Mouse (Mus musculus): ENCODE measurements around the gene Gas2. TPM values are rescaled to one million over a fixed set of nuclear protein-coding genes. Genes with fewer than 3 reads are reported as not detected.

Gene Gas2
- polyA plus RNA-seq, 1 experiment = 14.0 TPM

GRCm38 (mm10) chr7:51819891-51820290 lies 41.9 kb upstream of the Gas2 start:
- no peak for TF ChIP-seq USF1 (IDR thresholded peaks at IDR 0.05; ENCODE audit: low read depth)
- no peak for TF ChIP-seq CTCF (IDR thresholded peaks at IDR 0.05; ENCODE audit: control insufficient read depth, insufficient read depth, insufficient read length)
- TF ChIP-seq MYOG (IDR thresholded peaks at IDR 0.05; ENCODE audit: control insufficient read depth, extremely low read depth, insufficient read length) = no peak
- TF ChIP-seq MAX (IDR thresholded peaks at IDR 0.05) = no peak
- no peak for TF ChIP-seq MYOD1 (IDR thresholded peaks at IDR 0.05; ENCODE audit: control insufficient read depth, insufficient read length, low read depth)
- TF ChIP-seq FOSL1 (IDR thresholded peaks at IDR 0.05; ENCODE audit: insufficient read depth, low read length, poor library complexity, severe bottlenecking) = no peak
- TF ChIP-seq CEBPB (IDR thresholded peaks at IDR 0.05; ENCODE audit: low read depth) = no peak
- H3K79me2 ChIP-seq (ENCODE audit: control insufficient read depth, insufficient read depth) = no peaks in the 10 kb centered on the region

GRCm38 (mm10) chr7:51821467-51821866 lies 40.3 kb upstream of the Gas2 start:
- TF ChIP-seq MYOG (IDR thresholded peaks at IDR 0.05; ENCODE audit: control insufficient read depth, extremely low read depth, insufficient read length) = no peak
- TF ChIP-seq USF1 (IDR thresholded peaks at IDR 0.05; ENCODE audit: low read depth) = no peak
- no peak overlapping the region for H3K4me3 ChIP-seq (ENCODE audit: insufficient read depth, poor library complexity, severe bottlenecking)
- H3K79me2 ChIP-seq (ENCODE audit: control insufficient read depth, insufficient read depth) = no peaks in the 10 kb centered on the region

More at GRCm38 (mm10) chr7:51819891-51820290, 41.9 kb upstream of the Gas2 start:
- H3K27me3 ChIP-seq (ENCODE audit: control insufficient read depth, insufficient read depth, insufficient read length) = no peaks in the 10 kb centered on the region
- H3ac ChIP-seq (ENCODE audit: control insufficient read depth, insufficient read length, low read depth) = no peak overlapping the region
- no peak overlapping the region for H3K4me3 ChIP-seq (ENCODE audit: insufficient read depth, poor library complexity, severe bottlenecking)
- H3K79me3 ChIP-seq (ENCODE audit: low read depth) = no peaks in the 10 kb centered on the region
- no peaks in the 10 kb centered on the region for H3K36me3 ChIP-seq (ENCODE audit: control insufficient read depth, insufficient read depth)

GRCm38 (mm10) chr7:51823562-51824338 lies 38.1 kb upstream of the Gas2 start:
- Histone ChIP-seq H3K79me3 (ENCODE audit: low read depth) (no peaks in the 10 kb centered on the region), H3K27me3 (ENCODE audit: control insufficient read depth, insufficient read depth, insufficient read length) (no peaks in the 10 kb centered on the region)
- TF ChIP-seq USF1 (IDR thresholded peaks at IDR 0.05; ENCODE audit: low read depth) (no peak), CTCF (IDR thresholded peaks at IDR 0.05; ENCODE audit: control insufficient read depth, insufficient read depth, insufficient read length) (no peak), CEBPB (IDR thresholded peaks at IDR 0.05; ENCODE audit: low read depth) (no peak), FOSL1 (IDR thresholded peaks at IDR 0.05; ENCODE audit: insufficient read depth, low read length, poor library complexity, severe bottlenecking) (no peak)

More at GRCm38 (mm10) chr7:51821467-51821866, 40.3 kb upstream of the Gas2 start:
- Histone ChIP-seq H3K27me3 (ENCODE audit: control insufficient read depth, insufficient read depth, insufficient read length) (no peaks in the 10 kb centered on the region), H3K36me3 (ENCODE audit: control insufficient read depth, insufficient read depth) (no peaks in the 10 kb centered on the region), H3ac (ENCODE audit: control insufficient read depth, insufficient read length, low read depth) (no peak overlapping the region), H3K79me3 (ENCODE audit: low read depth) (no peaks in the 10 kb centered on the region)

GRCm38 (mm10) chr7:51831917-51832316 lies 29.9 kb upstream of the Gas2 start:
- Histone ChIP-seq H3K79me2 (ENCODE audit: control insufficient read depth, insufficient read depth) (no peaks in the 10 kb centered on the region), H3K4me3 (ENCODE audit: insufficient read depth, poor library complexity, severe bottlenecking) (no peak overlapping the region), H3K36me3 (ENCODE audit: control insufficient read depth, insufficient read depth) (no peaks in the 10 kb centered on the region), H3K79me3 (ENCODE audit: low read depth) (no peaks in the 10 kb centered on the region), H3ac (ENCODE audit: control insufficient read depth, insufficient read length, low read depth) (no peak overlapping the region), H3K27me3 (ENCODE audit: control insufficient read depth, insufficient read depth, insufficient read length) (no peaks in the 10 kb centered on the region)
- TF ChIP-seq FOSL1 (IDR thresholded peaks at IDR 0.05; ENCODE audit: insufficient read depth, low read length, poor library complexity, severe bottlenecking) (no peak), MAX (IDR thresholded peaks at IDR 0.05) (no peak), USF1 (IDR thresholded peaks at IDR 0.05; ENCODE audit: low read depth) (no peak), CEBPB (IDR thresholded peaks at IDR 0.05; ENCODE audit: low read depth) (no peak), CTCF (IDR thresholded peaks at IDR 0.05; ENCODE audit: control insufficient read depth, insufficient read depth, insufficient read length) (no peak), MYOG (IDR thresholded peaks at IDR 0.05; ENCODE audit: control insufficient read depth, extremely low read depth, insufficient read length) (no peak), MYOD1 (IDR thresholded peaks at IDR 0.05; ENCODE audit: control insufficient read depth, insufficient read length, low read depth) (no peak)

More at GRCm38 (mm10) chr7:51823562-51824338, 38.1 kb upstream of the Gas2 start:
- Histone ChIP-seq H3ac (ENCODE audit: control insufficient read depth, insufficient read length, low read depth) (no peak overlapping the region), H3K79me2 (ENCODE audit: control insufficient read depth, insufficient read depth) (no peaks in the 10 kb centered on the region), H3K36me3 (ENCODE audit: control insufficient read depth, insufficient read depth) (no peaks in the 10 kb centered on the region), H3K4me3 (ENCODE audit: insufficient read depth, poor library complexity, severe bottlenecking) (no peak overlapping the region)

DNA sequence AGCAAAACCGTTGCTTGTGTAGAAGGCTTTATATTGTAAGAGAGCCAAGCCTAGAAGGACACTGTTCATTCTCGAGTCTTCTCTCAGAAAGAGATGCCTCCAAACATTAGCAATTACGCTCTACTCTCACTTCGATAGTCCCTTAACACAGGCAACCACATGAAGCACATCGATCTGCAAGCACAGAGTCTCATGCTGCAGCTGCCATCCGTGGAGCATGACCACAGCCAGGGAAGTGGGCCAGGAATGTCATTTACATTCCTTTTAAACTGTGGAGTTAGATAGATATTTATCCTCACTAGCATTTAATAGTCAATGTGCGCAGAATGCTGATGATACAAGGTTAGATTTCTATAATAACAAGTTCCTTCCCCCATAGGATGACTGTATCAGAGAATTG lies 21.3 kb upstream of the Gas2 start:
- no peak for TF ChIP-seq MYOG (IDR thresholded peaks at IDR 0.05; ENCODE audit: control insufficient read depth, extremely low read depth, insufficient read length)
- no peak for TF ChIP-seq CTCF (IDR thresholded peaks at IDR 0.05; ENCODE audit: control insufficient read depth, insufficient read depth, insufficient read length)
- TF ChIP-seq FOSL1 (IDR thresholded peaks at IDR 0.05; ENCODE audit: insufficient read depth, low read length, poor library complexity, severe bottlenecking) = no peak
- TF ChIP-seq MYOD1 (IDR thresholded peaks at IDR 0.05; ENCODE audit: control insufficient read depth, insufficient read length, low read depth) = peak; percentile 54
- no peak for TF ChIP-seq USF1 (IDR thresholded peaks at IDR 0.05; ENCODE audit: low read depth)
- no peak for TF ChIP-seq CEBPB (IDR thresholded peaks at IDR 0.05; ENCODE audit: low read depth)
- TF ChIP-seq MAX (IDR thresholded peaks at IDR 0.05) = no peak
- H3K79me3 ChIP-seq (ENCODE audit: low read depth) = no peaks in the 10 kb centered on the region
- H3ac ChIP-seq (ENCODE audit: control insufficient read depth, insufficient read length, low read depth) = no peak overlapping the region
- no peaks in the 10 kb centered on the region for H3K27me3 ChIP-seq (ENCODE audit: control insufficient read depth, insufficient read depth, insufficient read length)
- H3K79me2 ChIP-seq (ENCODE audit: control insufficient read depth, insufficient read depth) = no peaks in the 10 kb centered on the region
- H3K4me3 ChIP-seq (ENCODE audit: insufficient read depth, poor library complexity, severe bottlenecking) = no peak overlapping the region
- H3K36me3 ChIP-seq (ENCODE audit: control insufficient read depth, insufficient read depth) = no peaks in the 10 kb centered on the region

GRCm38 (mm10) chr7:51850877-51851276 lies 10.9 kb upstream of the Gas2 start:
- no peak overlapping the region for H3K4me3 ChIP-seq (ENCODE audit: insufficient read depth, poor library complexity, severe bottlenecking)
- H3K36me3 ChIP-seq (ENCODE audit: control insufficient read depth, insufficient read depth) = peaks cover 18% of the 10 kb centered on the region
- H3K79me3 ChIP-seq (ENCODE audit: low read depth) = peaks cover 1% of the 10 kb centered on the region
- TF ChIP-seq MYOD1 (IDR thresholded peaks at IDR 0.05; ENCODE audit: control insufficient read depth, insufficient read length, low read depth) (no peak), MYOG (IDR thresholded peaks at IDR 0.05; ENCODE audit: control insufficient read depth, extremely low read depth, insufficient read length) (no peak), FOSL1 (IDR thresholded peaks at IDR 0.05; ENCODE audit: insufficient read depth, low read length, poor library complexity, severe bottlenecking) (no peak), USF1 (IDR thresholded peaks at IDR 0.05; ENCODE audit: low read depth) (no peak), MAX (IDR thresholded peaks at IDR 0.05) (no peak), CTCF (IDR thresholded peaks at IDR 0.05; ENCODE audit: control insufficient read depth, insufficient read depth, insufficient read length) (no peak), CEBPB (IDR thresholded peaks at IDR 0.05; ENCODE audit: low read depth) (no peak)
- no peak overlapping the region for H3ac ChIP-seq (ENCODE audit: control insufficient read depth, insufficient read length, low read depth)
- H3K79me2 ChIP-seq (ENCODE audit: control insufficient read depth, insufficient read depth) = peaks cover 9% of the 10 kb centered on the region
- H3K27me3 ChIP-seq (ENCODE audit: control insufficient read depth, insufficient read depth, insufficient read length) = no peaks in the 10 kb centered on the region

Data from C2C12 (cell line).